Mouse (Mus musculus) megakaryocyte, embryonic 14.5 days (primary cell): ENCODE data around the gene Hlf.

Source experiments
- FLI1 ChIP-seq: IDR thresholded peaks from 2 replicates; pipeline ENCODE4 v1.6.1; 2012; ENCODE audit warnings: low read length, inconsistent platforms, mixed read lengths
- GATA1 ChIP-seq: IDR thresholded peaks from 3 replicates; pipeline ENCODE4 v1.6.1; 2012; ENCODE audit warnings: mixed read lengths, low read length, inconsistent platforms, borderline replicate concordance

DNA sequence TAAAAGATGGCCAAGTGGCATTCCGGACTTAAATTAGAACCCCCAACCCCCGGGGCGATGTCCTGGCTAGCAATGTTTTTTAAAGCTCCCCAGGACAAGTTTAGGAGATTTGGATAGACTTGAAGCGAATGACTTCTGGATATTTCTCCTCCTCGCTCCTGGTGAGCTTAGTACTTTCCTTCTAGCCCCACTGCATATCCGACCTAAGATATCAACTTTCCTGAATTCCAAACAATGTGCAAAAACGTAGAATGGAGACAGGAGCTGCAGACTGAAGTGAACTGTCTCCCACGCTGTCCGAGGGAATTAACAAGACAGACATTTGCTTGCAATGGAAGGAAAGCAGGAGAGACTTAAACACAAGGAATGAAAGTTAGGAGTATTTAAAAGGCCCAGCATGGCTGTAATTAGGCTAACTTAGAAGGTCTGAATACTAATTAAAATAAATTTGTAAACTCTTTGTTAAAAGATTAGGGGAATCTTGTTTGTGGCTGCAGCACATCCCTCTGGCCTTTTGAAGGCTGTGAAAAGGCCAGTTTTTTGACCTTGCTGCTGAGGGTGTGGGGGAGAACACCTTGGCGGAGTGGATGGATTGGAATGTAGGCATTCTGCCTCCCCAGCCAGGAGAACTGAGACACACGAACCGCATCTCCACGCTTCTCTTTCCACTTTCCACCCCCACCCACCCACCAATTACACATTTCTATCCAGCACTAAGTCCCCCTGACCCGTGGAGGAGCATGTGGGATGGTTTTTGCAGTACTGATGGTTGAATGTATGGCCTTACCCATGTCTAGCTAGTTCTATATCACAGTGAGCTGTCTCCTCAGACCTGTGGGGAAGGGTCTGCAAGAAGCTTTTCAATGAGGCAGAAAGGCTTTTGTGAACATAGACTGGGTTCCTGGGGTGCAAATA is 833 bp upstream of the Hlf start:
- TF ChIP-seq FLI1 (no peak), GATA1 (no peak)
